Mouse (Mus musculus) kidney, embryonic 16.5 days (tissue): ENCODE measurements around the gene Tbc1d17. TPM values are rescaled to one million over a fixed set of nuclear protein-coding genes. Genes with fewer than 3 reads are reported as not detected.

Source experiments
- ATAC-seq: fragments of 200-750 bp; cut with Nextera tagmentation; 2 replicates; pipeline ENCODE4 v1.8.0; 2017; ENCODE audit warnings: moderate TSS enrichment; ENCODE audit not compliant: low FRiP score, low TSS enrichment
- H3K27ac ChIP-seq: fragments of 300-500 bp; sonication (generic); 2 replicates; pipeline ENCODE4 v1.5.1; 2014; ENCODE audit warnings: low read length
- H3K27me3 ChIP-seq: fragments of 300-500 bp; sonication (generic); 2 replicates; pipeline ENCODE4 v1.6.1; 2014; ENCODE audit warnings: low read length, control low read depth, mixed read lengths; ENCODE audit not compliant: insufficient read depth
- H3K36me3 ChIP-seq: fragments of 300-500 bp; sonication (generic); 2 replicates; pipeline ENCODE4 v1.6.1; 2014; ENCODE audit warnings: low read length, control low read depth, mixed read lengths; ENCODE audit not compliant: insufficient read depth
- H3K4me1 ChIP-seq: fragments of 300-500 bp; sonication (generic); 2 replicates; pipeline ENCODE4 v1.6.1; 2014; ENCODE audit warnings: low read length, control low read depth, mixed read lengths; ENCODE audit not compliant: insufficient read depth
- H3K4me2 ChIP-seq: fragments of 300-500 bp; sonication (generic); replicated peaks from 2 replicates; pipeline ENCODE4 v1.6.1; 2014; ENCODE audit warnings: low read depth, low read length
- H3K4me3 ChIP-seq: fragments of 300-500 bp; sonication (generic); 2 replicates; pipeline ENCODE4 v1.5.1; 2014; ENCODE audit warnings: mild to moderate bottlenecking, low read length
- H3K9ac ChIP-seq: fragments of 300-500 bp; sonication (generic); replicated peaks from 2 replicates; pipeline ENCODE4 v1.6.1; 2014; ENCODE audit warnings: low read length
- H3K9me3 ChIP-seq: fragments of 300-500 bp; sonication (generic); 2 replicates; pipeline ENCODE4 v1.6.1; 2016; ENCODE audit warnings: low read length, control low read depth
- WGBS: fragments of 180-500 bp; shearing (Covaris S2); extraction: QIAGEN DNeasy Blood & Tissue Kit; methylation state at CpG from one replicate; pipeline ENCODE4 v1.1.7; 2014; 5-methylcytosine and 5-hydroxymethylcytosine counted together
- polyA plus RNA-seq: library from polyadenylated mRNA; unstranded; fragments of >200 nt; fragmentation: Nextera tagmentation; extraction: Ambion mirVana; gene quantifications from 2 replicates; pipeline ENCODE4 v1.2.1, GENCODE M21; 2015

Gene Tbc1d17
- polyA plus RNA-seq, 1 experiment from 2014 or later: 94.9 TPM

DNA sequence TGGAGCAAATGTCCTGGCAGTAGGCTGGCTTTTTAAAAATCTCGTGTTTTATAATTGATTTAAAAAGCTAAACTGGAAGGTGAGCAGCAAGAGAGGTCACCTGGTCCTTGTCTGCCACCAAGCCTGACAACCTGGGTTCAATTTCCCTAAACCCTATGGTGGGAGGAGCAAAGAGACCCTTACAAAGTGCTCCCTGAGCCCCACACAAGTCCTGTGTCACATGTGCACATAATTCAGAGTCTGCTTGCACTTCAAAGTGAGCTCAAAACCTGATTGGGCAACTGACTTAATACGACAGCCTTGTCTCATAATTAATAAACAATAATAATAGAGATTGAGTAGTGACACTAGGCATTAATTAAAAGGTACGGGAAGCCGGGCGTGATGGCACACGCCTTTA is 21.7 kb upstream of the Tbc1d17 start:
- Histone ChIP-seq H3K4me2 (peak overlapping the region; percentile 91), H3K4me1 (peaks cover 34% of the 10 kb centered on the region), H3K27me3 (no peaks in the 10 kb centered on the region), H3K9ac (peak overlapping the region; percentile 100), H3K4me3 (peak overlapping the region; percentile 71), H3K36me3 (peaks cover under 1% of the 10 kb centered on the region; the same call in 1 of the 2 replicates), H3K27ac (peak overlapping the region; percentile 100), H3K9me3 (no peaks in the 10 kb centered on the region)
- no peak for ATAC-seq
- WGBS: 82% methylated on average over 6 of the region's 6 CpGs

- H3K9me3 ChIP-seq: no peaks in the 10 kb centered on the region
- peak within 1 kb of the TSS; percentile 71 for H3K4me3 ChIP-seq
- no peaks in the 10 kb centered on the region for H3K27me3 ChIP-seq
- H3K9ac ChIP-seq: peak within 1 kb of the TSS; percentile 100
- H3K4me1 ChIP-seq: peaks cover 41% of the 10 kb centered on the region
- H3K27ac ChIP-seq: peak within 1 kb of the TSS; percentile 100
- H3K36me3 ChIP-seq: peaks cover 5% of the 10 kb centered on the region; the same call in 1 of the 2 replicates
- WGBS: 5% methylated on average over 29 of the region's 29 CpGs
- peak; percentile 94 for ATAC-seq
- peak within 1 kb of the TSS; percentile 91 for H3K4me2 ChIP-seq
Observed at GRCm38 (mm10) chr7:44869697-44870528, 21.0 kb upstream of the Tbc1d17 start, which contains the start of gene Ptov1. TSS of gene Ptov1 (minus strand) at chr7:44869788.

GRCm38 (mm10) chr7:44868919-44869696 is 20.2 kb upstream of the Tbc1d17 start:
- ATAC-seq: peak; percentile 69
- H3K9me3 ChIP-seq: no peaks in the 10 kb centered on the region
- peak overlapping the region; percentile 71 for H3K4me3 ChIP-seq
- H3K36me3 ChIP-seq: peaks cover 13% of the 10 kb centered on the region
- H3K27me3 ChIP-seq: no peaks in the 10 kb centered on the region
- WGBS: under 1% methylated on average over 68 of the region's 108 CpGs
- H3K27ac ChIP-seq: peak overlapping the region; percentile 100
- peak overlapping the region; percentile 100 for H3K9ac ChIP-seq
- peak overlapping the region; percentile 91 for H3K4me2 ChIP-seq
- H3K4me1 ChIP-seq: peaks cover 47% of the 10 kb centered on the region

- Histone ChIP-seq H3K27ac (peak overlapping the region; percentile 100), H3K36me3 (peaks cover 19% of the 10 kb centered on the region), H3K27me3 (no peaks in the 10 kb centered on the region), H3K4me3 (peak overlapping the region; percentile 71), H3K4me2 (peak overlapping the region; percentile 91), H3K9me3 (no peaks in the 10 kb centered on the region), H3K9ac (peak overlapping the region; percentile 100), H3K4me1 (peaks cover 47% of the 10 kb centered on the region)
- 5% methylated on average over 16 of the region's 16 CpGs for WGBS
- no peak for ATAC-seq
Observed at GRCm38 (mm10) chr7:44868465-44868864, 19.6 kb upstream of the Tbc1d17 start.

DNA sequence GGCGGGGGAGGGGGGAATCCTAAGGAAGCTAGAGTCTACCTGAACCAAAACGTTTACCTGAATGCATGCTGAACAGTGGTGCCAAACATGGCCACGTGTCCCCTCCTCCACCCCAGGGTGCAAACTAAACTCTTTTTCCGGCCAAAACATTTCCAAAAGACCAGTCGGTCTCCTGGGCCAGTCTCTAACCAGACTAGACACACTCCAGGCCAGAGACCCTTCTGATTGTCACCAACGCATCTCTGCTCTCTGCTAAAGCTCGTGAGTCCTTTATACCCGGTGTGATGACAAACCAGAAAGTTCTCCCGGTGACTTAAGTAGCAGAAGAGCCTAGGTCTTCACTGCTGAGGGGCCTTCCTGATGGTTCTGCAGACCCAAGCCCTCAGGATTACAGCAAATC is 18.9 kb upstream of the Tbc1d17 start:
- Histone ChIP-seq H3K4me2 (peak overlapping the region; percentile 91), H3K9me3 (no peaks in the 10 kb centered on the region), H3K9ac (peak overlapping the region; percentile 100), H3K4me1 (peaks cover 47% of the 10 kb centered on the region), H3K36me3 (peaks cover 26% of the 10 kb centered on the region), H3K27me3 (no peaks in the 10 kb centered on the region), H3K27ac (peak overlapping the region; percentile 100; the same call in 1 of the 2 replicates), H3K4me3 (peak overlapping the region; percentile 71)
- ATAC-seq: no peak
- 23% methylated on average over 9 of the region's 9 CpGs for WGBS

DNA sequence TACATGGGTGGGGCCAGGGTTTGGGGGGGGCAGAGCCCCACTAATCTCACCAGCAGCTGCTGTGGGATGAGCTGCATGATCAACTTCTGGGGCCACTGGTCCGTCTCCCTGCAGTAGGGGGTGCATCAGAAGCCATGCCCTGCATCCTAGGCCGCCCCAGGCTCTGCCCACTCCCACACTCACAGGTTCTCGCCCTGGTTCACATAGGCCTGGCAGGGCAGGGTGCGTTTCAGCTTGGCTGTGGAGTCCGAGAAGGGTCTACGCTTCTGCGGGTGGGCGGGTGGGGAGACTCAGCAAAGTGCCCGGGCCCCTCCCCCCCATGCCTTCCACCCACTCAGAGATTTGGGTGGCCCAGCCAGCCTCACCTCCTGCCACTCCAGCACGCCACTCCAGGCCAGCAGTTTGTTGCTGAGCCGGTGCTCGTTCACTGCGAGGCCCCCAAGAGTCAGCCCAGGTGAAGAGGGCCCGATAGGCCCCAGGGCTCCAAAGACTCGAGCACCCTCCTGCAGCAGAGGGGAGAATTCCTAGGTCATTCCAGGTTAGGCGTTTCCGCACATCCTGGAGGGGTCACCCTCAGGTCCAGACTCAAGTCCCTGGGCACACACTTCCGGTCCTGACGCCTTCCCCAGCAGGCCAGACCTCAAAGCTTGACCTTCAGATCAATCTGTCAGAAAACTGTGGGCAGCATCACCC is 18.3 kb upstream of the Tbc1d17 start:
- no peaks in the 10 kb centered on the region for H3K9me3 ChIP-seq
- H3K4me3 ChIP-seq: peak overlapping the region; percentile 71
- H3K27me3 ChIP-seq: no peaks in the 10 kb centered on the region
- H3K9ac ChIP-seq: peak overlapping the region; percentile 100
- WGBS: 25% methylated on average over 19 of the region's 19 CpGs
- no peak for ATAC-seq
- H3K4me2 ChIP-seq: peak overlapping the region; percentile 91
- H3K36me3 ChIP-seq: peaks cover 33% of the 10 kb centered on the region
- peaks cover 47% of the 10 kb centered on the region for H3K4me1 ChIP-seq
- H3K27ac ChIP-seq: peak overlapping the region; percentile 46

- H3K4me3 ChIP-seq: peak overlapping the region; percentile 71; the same call in 1 of the 2 replicates
- peak overlapping the region; percentile 100 for H3K9ac ChIP-seq
- 25% methylated on average over 15 of the region's 15 CpGs for WGBS
- peak overlapping the region; percentile 91 for H3K4me2 ChIP-seq
- peaks cover 38% of the 10 kb centered on the region for H3K36me3 ChIP-seq
- no peaks in the 10 kb centered on the region for H3K9me3 ChIP-seq
- H3K4me1 ChIP-seq: peaks cover 47% of the 10 kb centered on the region
- no peak for ATAC-seq
- H3K27ac ChIP-seq: peak overlapping the region; percentile 46
- no peaks in the 10 kb centered on the region for H3K27me3 ChIP-seq
Observed at GRCm38 (mm10) chr7:44866276-44867009, 17.6 kb upstream of the Tbc1d17 start.

DNA sequence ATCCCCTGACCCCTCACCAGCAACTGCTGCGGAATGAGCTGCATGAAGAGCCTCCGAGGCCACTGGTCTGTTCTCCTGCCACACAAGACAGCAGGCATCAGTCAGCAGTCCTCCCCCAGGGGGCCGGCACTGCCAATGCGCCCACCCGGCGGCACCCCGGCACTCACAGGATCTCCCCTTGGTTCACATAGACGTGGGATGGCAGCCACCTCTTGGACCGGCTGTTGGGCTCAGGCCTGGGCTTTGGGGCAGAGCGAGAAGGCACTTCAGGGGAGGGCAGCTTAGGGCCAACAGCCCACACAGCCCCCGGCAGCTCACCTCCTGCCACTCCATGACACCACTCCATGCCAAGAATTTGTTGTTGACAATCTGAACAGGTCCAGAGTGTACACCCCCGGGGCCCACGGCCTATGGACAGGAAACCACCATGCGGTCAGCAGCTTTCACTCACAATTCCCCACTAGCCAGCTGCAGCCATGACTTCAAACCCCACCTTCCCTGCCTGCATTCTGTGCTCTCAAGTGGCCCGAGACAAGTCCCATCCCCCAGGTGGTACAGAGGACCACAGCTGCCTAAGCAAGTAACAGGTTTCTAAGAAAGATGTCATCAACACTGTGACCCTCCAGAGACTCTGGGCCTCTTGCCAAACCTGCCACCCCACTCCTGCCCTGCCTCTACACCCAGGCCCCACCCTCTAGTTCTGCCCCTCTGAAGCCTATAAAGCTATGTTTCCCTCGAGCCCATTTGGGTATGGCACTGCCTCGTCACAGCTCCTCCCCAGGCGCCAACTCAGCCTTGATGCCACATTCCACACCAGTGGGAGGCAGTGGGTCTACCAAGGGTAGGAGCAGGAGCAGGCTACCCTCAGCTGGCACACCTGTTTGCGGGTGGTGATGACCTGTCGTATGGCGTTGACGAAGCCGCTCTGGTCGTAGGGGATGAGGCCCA is 16.0 kb upstream of the Tbc1d17 start:
- Histone ChIP-seq H3K27ac (no peak overlapping the region; the same call in 1 of the 2 replicates), H3K4me3 (no peak overlapping the region), H3K9ac (no peak overlapping the region), H3K9me3 (no peaks in the 10 kb centered on the region), H3K4me1 (peaks cover 47% of the 10 kb centered on the region), H3K27me3 (no peaks in the 10 kb centered on the region), H3K4me2 (no peak overlapping the region), H3K36me3 (peaks cover 40% of the 10 kb centered on the region)
- WGBS: 77% methylated on average over 24 of the region's 24 CpGs
- ATAC-seq: no peak
